ENCODE assay signal across 9 mouse cellular contexts in the genomic region with DNA sequence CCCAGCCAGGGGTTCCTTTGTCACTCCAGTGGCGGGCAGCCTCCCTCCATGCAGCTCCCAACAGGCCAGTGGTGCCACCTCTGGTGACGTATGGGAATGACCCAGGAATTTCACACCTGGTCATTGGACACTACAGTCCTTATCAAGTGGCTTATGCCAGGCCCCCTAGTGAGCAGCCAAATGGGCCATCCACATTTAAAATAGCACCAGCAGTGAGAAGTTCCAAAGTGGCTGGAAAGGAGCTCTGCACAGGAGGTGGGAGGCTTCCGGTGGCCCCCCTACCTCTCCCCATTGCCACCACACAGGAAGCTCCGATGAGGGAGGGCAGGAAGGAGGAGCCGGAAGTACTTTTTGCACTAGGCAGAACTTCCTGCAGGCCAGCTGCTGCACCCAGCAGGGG.
DNase-seq lines count a peak whose midpoint lies in the region; ATAC-seq lines count a peak whose summit lies in the region.
"Had no signal": no experiment of that assay in that cellular context is flagged by ENCODE, and none has a peak within 500 bp of the region (broad histone marks: within the 10 kb centered on the region; RNA-seq: fewer than 3 reads in every experiment).

No protein-coding gene starts in this region.

- ATAC-seq in hindbrain, embryonic 11.5 days (ENCODE audit: low FRiP score): no peak
- no peak for ATAC-seq in hindbrain, embryonic 14.5 days (ENCODE audit: low FRiP score)

- no peaks in the 10 kb centered on the region for H3K36me3 ChIP-seq in hindbrain, embryonic 11.5 days (ENCODE audit: control insufficient read depth, insufficient read depth, low read length)
- H3K36me3 ChIP-seq in hindbrain, embryonic 14.5 days (replicated peaks; ENCODE audit: control insufficient read depth, insufficient read depth): no peaks in the 10 kb centered on the region
- H3K36me3 ChIP-seq: neural tube, embryonic 12.5 days had no signal

- H3K27me3 ChIP-seq in hindbrain, embryonic 11.5 days (ENCODE audit: control insufficient read depth, insufficient read depth, low read length): no peaks in the 10 kb centered on the region; the same call in 1 of the 2 replicates
- H3K27me3 ChIP-seq in hindbrain, embryonic 14.5 days (ENCODE audit: control insufficient read depth, insufficient read depth, low read length): no peaks in the 10 kb centered on the region
- H3K27me3 ChIP-seq: neural tube, embryonic 12.5 days had no signal

- no peak overlapping the region for H3K4me3 ChIP-seq in hindbrain, embryonic 11.5 days (ENCODE audit: low read depth, low read length)
- no peak overlapping the region for H3K4me3 ChIP-seq in hindbrain, embryonic 14.5 days (replicated peaks; ENCODE audit: low read length)
- H3K4me3 ChIP-seq: neural tube, embryonic 12.5 days had no signal

- no peaks in the 10 kb centered on the region for H3K9me3 ChIP-seq in hindbrain, embryonic 11.5 days (ENCODE audit: control insufficient read depth, low read length)
- no peaks in the 10 kb centered on the region for H3K9me3 ChIP-seq in hindbrain, embryonic 14.5 days (ENCODE audit: control insufficient read depth, low read length)
- H3K9me3 ChIP-seq: neural tube, embryonic 12.5 days had no signal

- DNase-seq in hindbrain, embryonic 11.5 days (ENCODE audit: low spot score): peak; percentile 33
- DNase-seq in hindbrain, embryonic 14.5 days (ENCODE audit: low spot score): no peak
- DNase-seq in NIH3T3 (ENCODE audit: low read depth): peak; percentile 9
- peak; percentile 30 for DNase-seq in heart, adult 8-10 months (ENCODE audit: low spot score)
- DNase-seq in kidney, postnatal 14 days: peak; percentile 27
- no peak for DNase-seq in spleen, postnatal 4 days (ENCODE audit: low spot score in 2 of 2)
- DNase-seq in cerebellum, adult 9-10 months: no peak
- DNase-seq in layer of hippocampus, postnatal 25 days (ENCODE audit: extremely low spot score in 1 of 2, low spot score in 1 of 2): no peak

- H3K27ac ChIP-seq in hindbrain, embryonic 11.5 days (ENCODE audit: low read depth, low read length): no peak overlapping the region
- no peak overlapping the region for H3K27ac ChIP-seq in hindbrain, embryonic 14.5 days
- H3K27ac ChIP-seq: neural tube, embryonic 12.5 days had no signal

- H3K4me1 ChIP-seq in hindbrain, embryonic 11.5 days (replicated peaks; ENCODE audit: control insufficient read depth, insufficient read depth, low read length): no peaks in the 10 kb centered on the region
- no peaks in the 10 kb centered on the region for H3K4me1 ChIP-seq in hindbrain, embryonic 14.5 days (replicated peaks; ENCODE audit: control insufficient read depth, insufficient read depth, low read length)
- H3K4me1 ChIP-seq: neural tube, embryonic 12.5 days had no signal

- H3K4me2 ChIP-seq in hindbrain, embryonic 11.5 days (replicated peaks; ENCODE audit: low read depth, low read length): no peak overlapping the region
- H3K4me2 ChIP-seq in hindbrain, embryonic 14.5 days (replicated peaks): no peak overlapping the region
- H3K4me2 ChIP-seq: neural tube, embryonic 12.5 days had no signal

- WGBS in hindbrain, embryonic 11.5 days: 37% methylated on average over 5 of the region's 5 CpGs
- WGBS in hindbrain, embryonic 14.5 days: 37% methylated on average over 5 of the region's 5 CpGs

- no peak overlapping the region for H3K9ac ChIP-seq in hindbrain, embryonic 11.5 days (ENCODE audit: low read depth, low read length)
- no peak overlapping the region for H3K9ac ChIP-seq in hindbrain, embryonic 14.5 days
- H3K9ac ChIP-seq: neural tube, embryonic 12.5 days had no signal

Comparison
In these comparisons a context has a peak if more than half of its experiments do, and no peak if none do; other contexts are left out.
1. DNase-seq: peak in hindbrain, embryonic 11.5 days (single experiment), NIH3T3 (single experiment), heart, adult 8-10 months (single experiment) and kidney, postnatal 14 days (single experiment); none in hindbrain, embryonic 14.5 days (single experiment), spleen, postnatal 4 days (0 of 2), cerebellum, adult 9-10 months (single experiment) and layer of hippocampus, postnatal 25 days (0 of 2).